ENCODE assay signal across 25 mouse cellular contexts in genomic region chr6:97297151-97297550, GRCm38 (mm10). TPM values are rescaled to one million over a fixed set of nuclear protein-coding genes. Genes with fewer than 3 reads are reported as not detected.
DNase-seq lines count a peak whose midpoint lies in the region; ATAC-seq and TF ChIP-seq lines count a peak whose summit lies in the region.
"Had no signal": no experiment of that assay in that cellular context is flagged by ENCODE, and none has a peak within 500 bp of the region (broad histone marks: within the 10 kb centered on the region; RNA-seq: fewer than 3 reads in every experiment).

No protein-coding gene starts in this region.

- intact Hi-C loops in heart, postnatal 14 days (cut with DNase I) = no loop called here

- TF ChIP-seq CTCF in Patski (IDR thresholded peaks at IDR 0.05) = no peak

- H3K27ac ChIP-seq in kidney, embryonic 16.5 days (ENCODE audit: low read length) = no peak overlapping the region
- H3K27ac ChIP-seq: embryonic facial prominence, embryonic 10.5 days; embryonic facial prominence, embryonic 12.5 days; forebrain, embryonic 13.5 days; forebrain, embryonic 15.5 days had no signal

- H3K36me3 ChIP-seq in kidney, embryonic 16.5 days (ENCODE audit: insufficient read depth, low read length) = peaks cover 44% of the 10 kb centered on the region
- H3K36me3 ChIP-seq: G1E had no signal

- no peak; the same call in 1 of the 2 replicates for ATAC-seq in kidney, embryonic 16.5 days (ENCODE audit: low FRiP score, low TSS enrichment)
- peak; percentile 92 for ATAC-seq in Patski
- ATAC-seq: activated CD4-positive, CD25-positive, alpha-beta regulatory T cell, adult 4 months; CD4-positive, CD25-positive, alpha-beta regulatory T cell, adult 4 months; forebrain, embryonic 13.5 days; forebrain, embryonic 15.5 days had no signal

- WGBS in kidney, embryonic 16.5 days = 80% methylated on average over 3 of the region's 3 CpGs

- no peak overlapping the region for H3K4me2 ChIP-seq in kidney, embryonic 16.5 days (replicated peaks; ENCODE audit: low read depth, low read length)
- H3K4me2 ChIP-seq: embryonic facial prominence, embryonic 12.5 days; forebrain, embryonic 13.5 days; forebrain, embryonic 15.5 days had no signal

- DNase-seq in heart, adult 11 months = peak; percentile 35
- no peak for DNase-seq in heart, postnatal 14 days
- DNase-seq in kidney, adult 11 months = peak; percentile 57
- DNase-seq in kidney, postnatal 25 days = no peak
- peak; percentile 48 for DNase-seq in kidney, adult 9 months
- no peak for DNase-seq in Patski (ENCODE audit: low read depth, low spot score)
- DNase-seq: adrenal gland, adult 8-10 months; adrenal gland, postnatal 14 days; adrenal gland, postnatal 36 days; B cell, adult 2 months; cerebellum, adult 11-12 months; cerebellum, adult 2 months; cerebellum, adult 9-10 months; cerebellum, postnatal 10 days; cerebellum, postnatal 25 days had no signal

- H3K4me1 ChIP-seq in kidney, embryonic 16.5 days (ENCODE audit: insufficient read depth, low read length) = no peaks in the 10 kb centered on the region
- H3K4me1 ChIP-seq: embryonic facial prominence, embryonic 12.5 days; forebrain, embryonic 13.5 days had no signal

- H3K9me3 ChIP-seq in kidney, embryonic 16.5 days (ENCODE audit: low read length) = no peaks in the 10 kb centered on the region
- H3K9me3 ChIP-seq: embryonic facial prominence, embryonic 10.5 days; embryonic facial prominence, embryonic 12.5 days; forebrain, embryonic 13.5 days; forebrain, embryonic 15.5 days had no signal

- H3K9ac ChIP-seq in kidney, embryonic 16.5 days (replicated peaks; ENCODE audit: low read length) = no peak overlapping the region
- H3K9ac ChIP-seq: embryonic facial prominence, embryonic 12.5 days; forebrain, embryonic 13.5 days; forebrain, embryonic 15.5 days had no signal

- in situ Hi-C loops in Patski (cut with MboI; ENCODE audit: low pct_unique_long_range_greater_than_20kb) = no loop called here

- POLR2A ChIA-PET in Patski (lab: Charles Lee) = interaction anchor here (1.2 kb wide), 1 partner anchor 9 kb away, joined by 3 read pairs; no protein-coding TSS in a partner anchor

- no peak overlapping the region for H3K4me3 ChIP-seq in kidney, embryonic 16.5 days (ENCODE audit: low read length)
- H3K4me3 ChIP-seq: embryonic facial prominence, embryonic 10.5 days; embryonic facial prominence, embryonic 12.5 days; forebrain, embryonic 13.5 days; forebrain, embryonic 15.5 days had no signal

- no peaks in the 10 kb centered on the region for H3K27me3 ChIP-seq in kidney, embryonic 16.5 days (ENCODE audit: insufficient read depth, low read length)
- H3K27me3 ChIP-seq in Patski = no peaks in the 10 kb centered on the region
- H3K27me3 ChIP-seq: CH12.LX; embryonic facial prominence, embryonic 12.5 days; forebrain, embryonic 13.5 days; forebrain, embryonic 15.5 days had no signal

- CTCF ChIA-PET in Patski (lab: Charles Lee) = interaction anchor here (0.8 to 3.8 kb wide), 6 partner anchors 9 to 120 kb away, joined by 3 to 12 read pairs (median 4); no protein-coding TSS in a partner anchor

RNA-seq across cellular contexts. Expression of gene Lmod3, which starts 44.6 kb away (rescaled TPM):
- 10 to 100 TPM; 50.2 to 55.6 TPM for total RNA-seq in heart, postnatal 14 days (2021)
- polyA plus RNA-seq in kidney, embryonic 16.5 days (2015; fragmentation: Nextera tagmentation; extraction: Ambion mirVana) = 0.15 and 0.52 TPM in 2 replicates
- not detected for polyA plus RNA-seq in Patski (2021)
- total RNA-seq: adrenal gland, postnatal 14 days; adrenal gland, postnatal 36 days; CH12.LX had no signal
- polyA plus RNA-seq: activated CD4-positive, CD25-positive, alpha-beta regulatory T cell, adult 4 months; embryonic facial prominence, embryonic 10.5 days; forebrain, embryonic 11.5 days; forebrain, embryonic 13.5 days; G1E had no signal

Comparison
In these comparisons a context has a peak if more than half of its experiments do, and no peak if none do; other contexts are left out.
1. DNase-seq: peak in heart, adult 11 months (single experiment), kidney, adult 11 months (single experiment) and kidney, adult 9 months (single experiment); none in heart, postnatal 14 days (0 of 2), kidney, postnatal 25 days (0 of 2) and Patski (single experiment).